Mouse (Mus musculus) ES-Bruce4 (cell line): Measurements from ENCODE around the gene Cyp46a1. TPM values are rescaled to one million over a fixed set of nuclear protein-coding genes. Genes with fewer than 3 reads are reported as not detected.
A peak's percentile ranks its signal among the peaks of the same experiment; 100 is the strongest.

Experiments
- H3K27ac ChIP-seq: 2 replicates; pipeline ENCODE4 v1.5.1; 2012; ENCODE audit warnings: low read length, inconsistent platforms; ENCODE audit not compliant: insufficient read depth
- H3K27me3 ChIP-seq: 2 replicates; pipeline ENCODE4 v1.6.1; 2012; ENCODE audit warnings: mild to moderate bottlenecking, low read length, inconsistent platforms; ENCODE audit not compliant: control insufficient read depth, poor library complexity, insufficient read depth, severe bottlenecking
- H3K36me3 ChIP-seq: 2 replicates; pipeline ENCODE4 v1.6.1; 2012; ENCODE audit warnings: inconsistent platforms, mild to moderate bottlenecking, low read length, moderate library complexity; ENCODE audit not compliant: control insufficient read depth, poor library complexity, insufficient read depth, severe bottlenecking
- H3K4me1 ChIP-seq: one replicate; pipeline ENCODE4 v1.8.1; 2011; ENCODE audit warnings: low read length; ENCODE audit not compliant: control insufficient read depth, insufficient read depth
- H3K4me3 ChIP-seq: 2 replicates; pipeline ENCODE4 v1.5.1; 2011; ENCODE audit warnings: low read depth, mild to moderate bottlenecking, low read length
- H3K9ac ChIP-seq: 2 replicates; pipeline ENCODE4 v1.6.1; 2012; ENCODE audit warnings: low read depth, mild to moderate bottlenecking, inconsistent platforms; ENCODE audit not compliant: poor library complexity, severe bottlenecking
- H3K9me3 ChIP-seq: replicated peaks from 2 replicates; pipeline ENCODE4 v1.6.1; 2012; ENCODE audit warnings: mild to moderate bottlenecking, low read length, inconsistent platforms; ENCODE audit not compliant: control insufficient read depth, poor library complexity, insufficient read depth, severe bottlenecking
- CTCF ChIP-seq: IDR thresholded peaks from one replicate; pipeline ENCODE4 v1.8.1; 2011; ENCODE audit warnings: low read depth, low read length
- EP300 ChIP-seq: IDR thresholded peaks from 2 replicates; pipeline ENCODE4 v1.6.1; 2011; ENCODE audit warnings: low read depth, low read length; ENCODE audit not compliant: insufficient read depth
- POLR2A ChIP-seq: IDR thresholded peaks from one replicate; pipeline ENCODE4 v1.8.1; 2011; ENCODE audit warnings: low read length; ENCODE audit not compliant: insufficient read depth
- polyA plus RNA-seq: library from polyadenylated mRNA; stranded (reverse); fragments of >200 nt; gene quantifications from 2 replicates; pipeline ENCODE4 v1.2.4, GENCODE M21; 2011; ENCODE audit warnings: low read depth; ENCODE audit not compliant: missing spikeins, insufficient read depth, insufficient read length

Gene Cyp46a1
- polyA plus RNA-seq, 1 experiment, result 1.0 TPM

DNA sequence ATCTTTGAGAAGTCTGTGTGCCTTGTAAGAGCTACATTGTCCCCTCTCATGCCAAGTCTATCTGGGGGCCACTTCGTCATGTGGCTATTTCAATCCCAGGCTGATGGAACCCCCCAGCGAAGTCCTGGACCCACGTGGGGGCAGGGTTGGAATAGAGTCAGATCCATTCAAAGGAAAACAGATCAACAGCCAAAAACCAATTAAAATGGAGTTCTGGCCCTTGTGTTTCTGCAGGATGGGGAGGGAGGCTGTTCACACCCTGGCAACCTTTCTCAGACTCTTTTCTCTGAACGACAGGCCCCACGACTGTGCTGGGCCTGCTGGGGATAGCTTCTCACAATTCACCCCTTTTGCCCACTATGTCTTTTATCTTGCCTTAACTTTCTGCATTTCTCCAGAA lies 7.8 kb upstream of the Cyp46a1 start:
- Histone ChIP-seq H3K4me1 (peaks cover under 1% of the 10 kb centered on the region), H3K27ac (no peak overlapping the region)
- TF ChIP-seq POLR2A, result no peak
- TF ChIP-seq EP300, result no peak
- no peak for TF ChIP-seq CTCF

DNA sequence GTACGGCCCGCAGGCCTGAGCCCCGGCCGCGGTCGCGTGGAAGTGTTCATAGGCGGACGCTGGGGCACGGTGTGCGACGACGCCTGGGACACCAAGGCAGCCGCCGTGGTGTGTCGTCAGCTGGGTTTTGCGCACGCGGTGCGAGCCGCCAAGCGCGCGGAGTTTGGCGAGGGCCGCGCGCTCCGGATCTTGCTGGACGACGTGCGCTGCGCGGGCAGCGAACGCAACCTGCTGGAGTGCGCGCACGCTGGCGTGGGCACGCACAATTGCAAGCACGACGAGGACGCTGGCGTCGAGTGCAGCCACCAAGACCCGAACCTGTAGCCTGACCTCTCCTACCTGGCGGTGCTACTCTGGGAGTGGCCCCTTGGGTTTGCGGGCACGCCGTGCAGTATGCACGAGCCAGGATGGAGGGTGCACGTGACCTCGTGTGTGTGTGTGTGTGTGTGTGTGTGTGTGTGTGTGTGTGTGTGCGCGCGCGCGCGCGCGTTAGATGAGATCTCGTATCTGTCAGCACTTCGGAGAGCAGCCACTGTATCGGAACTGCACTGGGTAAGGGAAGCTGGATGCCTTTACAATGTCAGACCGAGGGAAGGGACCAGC lies 6.2 kb upstream of the Cyp46a1 start:
- Histone ChIP-seq H3K9ac (peak overlapping the region; percentile 57), H3K27me3 (peaks cover 4% of the 10 kb centered on the region), H3K27ac (no peak overlapping the region), H3K36me3 (no peaks in the 10 kb centered on the region), H3K9me3 (no peaks in the 10 kb centered on the region), H3K4me1 (no peaks in the 10 kb centered on the region), H3K4me3 (peak overlapping the region; percentile 52)
- no peak for TF ChIP-seq CTCF
- no peak for TF ChIP-seq EP300
- no peak for TF ChIP-seq POLR2A

More for the DNA sequence above, 7.8 kb upstream of the Cyp46a1 start:
- Histone ChIP-seq H3K4me3 (no peak overlapping the region), H3K9ac (no peak overlapping the region), H3K36me3 (no peaks in the 10 kb centered on the region), H3K9me3 (no peaks in the 10 kb centered on the region), H3K27me3 (peaks cover 4% of the 10 kb centered on the region)

DNA sequence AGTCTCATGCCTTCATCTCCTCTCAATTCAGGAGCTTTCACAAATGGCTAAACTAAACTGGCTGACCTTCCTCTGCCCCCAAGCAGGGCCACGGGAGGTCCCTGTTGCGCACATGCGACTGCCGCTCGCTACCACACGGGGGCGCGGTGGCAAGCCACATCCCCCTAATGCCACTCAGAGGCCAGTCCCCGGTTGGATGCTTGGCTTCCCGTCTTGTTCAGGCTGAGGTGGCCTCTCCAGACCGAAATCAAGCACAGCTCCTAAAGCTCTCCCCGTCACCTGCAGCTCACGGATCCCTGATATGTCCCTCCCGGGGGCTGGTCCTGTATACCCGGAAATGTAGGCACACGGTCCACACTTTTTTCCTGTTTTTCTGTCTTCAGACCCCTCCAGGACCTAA lies 1.1 kb upstream of the Cyp46a1 start:
- TF ChIP-seq EP300 (0 out of 2 replicates have a peak, but pooled peaks have one; percentile 20), POLR2A (no peak), CTCF (peak; percentile 98)
- Histone ChIP-seq H3K4me3 (peak overlapping the region; percentile 43), H3K9me3 (no peaks in the 10 kb centered on the region), H3K4me1 (no peaks in the 10 kb centered on the region), H3K27me3 (no peaks in the 10 kb centered on the region), H3K27ac (no peak overlapping the region), H3K9ac (peak overlapping the region; percentile 9; the same call in 1 of the 2 replicates), H3K36me3 (no peaks in the 10 kb centered on the region)

DNA sequence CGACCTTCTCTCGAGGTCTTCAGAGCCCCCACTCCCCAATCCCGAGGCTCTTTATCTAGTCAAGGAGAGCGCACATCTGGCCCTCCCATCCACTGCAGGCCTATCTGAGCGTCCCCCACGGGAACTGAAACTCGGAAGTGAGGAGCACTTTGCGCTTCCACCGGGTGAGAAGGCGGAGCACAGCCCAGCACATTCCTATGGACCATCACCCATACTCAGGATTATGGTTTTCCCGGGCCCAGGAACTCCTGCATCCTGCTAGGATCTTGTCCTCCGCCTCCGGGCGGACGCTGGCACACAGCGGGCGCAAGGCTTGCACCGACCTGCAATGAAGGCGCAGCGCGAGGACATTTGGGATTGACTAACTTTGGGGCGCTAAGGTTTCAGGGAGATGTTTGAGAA lies 699 bp upstream of the Cyp46a1 start:
- Histone ChIP-seq H3K4me3 (peak overlapping the region; percentile 43), H3K36me3 (no peaks in the 10 kb centered on the region), H3K4me1 (no peaks in the 10 kb centered on the region), H3K27ac (no peak overlapping the region), H3K9me3 (no peaks in the 10 kb centered on the region), H3K27me3 (no peaks in the 10 kb centered on the region), H3K9ac (peak overlapping the region; percentile 9; the same call in 1 of the 2 replicates)
- TF ChIP-seq EP300 (no peak), POLR2A (no peak), CTCF (no peak)

DNA sequence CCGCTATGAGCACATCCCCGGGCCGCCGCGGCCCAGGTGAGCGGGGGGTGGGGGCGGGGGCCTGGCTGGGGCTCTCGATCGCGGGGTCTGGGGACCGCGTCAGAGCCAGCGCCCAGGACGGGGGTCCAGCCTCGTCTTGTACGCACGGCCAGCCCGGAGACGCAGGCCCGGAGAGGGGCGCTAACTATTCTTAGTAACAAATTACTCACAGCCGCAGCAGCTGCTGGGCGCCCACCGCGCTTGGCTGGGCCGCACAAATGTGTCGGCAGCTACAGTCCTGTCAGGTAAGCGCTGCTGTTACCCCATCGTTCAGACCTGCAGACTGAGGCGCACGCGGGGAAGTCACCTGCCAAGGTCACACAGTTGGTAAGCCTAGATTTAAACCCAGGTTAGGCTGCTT lies 348 bp downstream of the Cyp46a1 start:
- no peaks in the 10 kb centered on the region for H3K4me1 ChIP-seq

DNA sequence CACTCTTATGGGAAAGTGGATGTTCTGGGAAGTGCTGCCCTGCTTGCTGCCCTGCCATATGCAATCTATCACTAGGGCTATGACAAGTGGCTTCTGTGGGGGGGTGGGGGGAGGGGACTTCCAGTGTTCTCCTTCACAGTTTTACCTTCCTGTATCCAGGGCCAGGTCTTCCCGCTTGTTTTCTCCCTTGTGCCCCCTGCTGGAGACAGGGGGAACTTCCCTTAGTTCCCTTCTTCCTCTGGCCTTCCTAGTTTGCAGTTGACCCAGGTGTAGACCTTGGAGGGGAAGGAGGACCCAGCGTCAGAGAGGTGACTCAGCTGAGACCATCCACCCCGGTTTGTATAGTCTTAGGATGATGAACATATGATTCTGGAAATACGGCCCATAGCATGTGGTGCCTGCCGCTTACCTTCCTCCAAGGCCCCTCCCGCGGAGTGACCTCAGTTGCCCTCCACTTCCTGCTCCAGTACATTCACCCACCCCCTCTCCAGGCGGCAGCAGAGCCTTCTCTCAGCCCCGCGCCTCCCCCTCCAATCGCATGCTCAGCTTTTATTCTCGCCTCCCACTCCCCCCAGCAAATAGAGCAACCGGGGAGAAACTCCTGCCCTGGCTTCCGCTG lies 4.5 kb downstream of the Cyp46a1 start:
- Histone ChIP-seq H3K9me3 (no peaks in the 10 kb centered on the region), H3K27ac (no peak overlapping the region), H3K36me3 (no peaks in the 10 kb centered on the region), H3K9ac (no peak overlapping the region), H3K27me3 (no peaks in the 10 kb centered on the region), H3K4me1 (no peaks in the 10 kb centered on the region), H3K4me3 (no peak overlapping the region)
- TF ChIP-seq CTCF (peak; percentile 79), POLR2A (no peak)

More for the DNA sequence above, 348 bp downstream of the Cyp46a1 start:
- TF ChIP-seq EP300, result no peak
- no peak for TF ChIP-seq CTCF
- TF ChIP-seq POLR2A, result no peak
- Histone ChIP-seq H3K27me3 (no peaks in the 10 kb centered on the region), H3K4me3 (peak overlapping the region; percentile 66), H3K9me3 (no peaks in the 10 kb centered on the region), H3K9ac (no peak overlapping the region), H3K36me3 (no peaks in the 10 kb centered on the region), H3K27ac (no peak overlapping the region)
